Mouse (Mus musculus) cerebellum, adult (tissue): ENCODE measurements around the gene Gli1.

ENCODE experiments used
- ATAC-seq: cut with Nextera tagmentation; 2 replicates; pipeline ENCODE4 v1.9.2; 2017; ENCODE audit warnings: mild to moderate bottlenecking, moderate library complexity, mixed read lengths; ENCODE audit not compliant: insufficient number of reproducible peaks, low FRiP score, low TSS enrichment

Gli1 gene

DNA sequence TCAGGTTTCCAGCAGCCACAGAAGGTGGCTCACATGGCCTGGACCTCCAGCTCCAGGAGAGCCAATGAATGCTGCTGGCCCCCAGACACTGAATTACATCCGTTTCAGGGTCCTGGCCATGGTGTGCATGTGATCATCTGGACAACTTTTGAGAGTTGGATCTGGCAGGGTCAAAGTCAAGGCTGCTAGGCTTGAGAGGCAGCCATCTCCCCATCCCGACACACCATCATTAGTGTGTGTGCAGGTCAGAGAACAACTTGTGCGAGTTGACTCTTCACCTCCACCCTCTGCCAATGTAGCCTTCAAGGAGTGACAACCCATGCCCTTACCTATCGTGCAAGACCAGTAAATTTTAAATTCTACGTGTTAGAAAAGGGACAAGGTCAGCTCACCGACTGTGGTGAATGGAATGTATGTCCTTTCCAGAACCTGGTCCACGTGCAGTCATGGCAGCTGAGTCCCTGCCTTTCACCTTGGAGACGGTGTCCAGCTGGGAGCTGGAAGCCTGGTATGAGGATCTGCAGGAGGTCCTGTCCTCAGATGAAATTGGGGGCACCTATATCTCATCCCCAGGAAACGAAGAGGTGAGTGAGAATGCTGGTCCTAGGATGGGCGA lies 46.8 kb downstream of the Gli1 start:
- no peak for ATAC-seq

GRCm38 (mm10) chr10:127293590-127294113 lies 48.1 kb downstream of the Gli1 start:
- ATAC-seq, result no peak

GRCm38 (mm10) chr10:127292987-127293538 lies 48.7 kb downstream of the Gli1 start:
- ATAC-seq, result no peak

DNA sequence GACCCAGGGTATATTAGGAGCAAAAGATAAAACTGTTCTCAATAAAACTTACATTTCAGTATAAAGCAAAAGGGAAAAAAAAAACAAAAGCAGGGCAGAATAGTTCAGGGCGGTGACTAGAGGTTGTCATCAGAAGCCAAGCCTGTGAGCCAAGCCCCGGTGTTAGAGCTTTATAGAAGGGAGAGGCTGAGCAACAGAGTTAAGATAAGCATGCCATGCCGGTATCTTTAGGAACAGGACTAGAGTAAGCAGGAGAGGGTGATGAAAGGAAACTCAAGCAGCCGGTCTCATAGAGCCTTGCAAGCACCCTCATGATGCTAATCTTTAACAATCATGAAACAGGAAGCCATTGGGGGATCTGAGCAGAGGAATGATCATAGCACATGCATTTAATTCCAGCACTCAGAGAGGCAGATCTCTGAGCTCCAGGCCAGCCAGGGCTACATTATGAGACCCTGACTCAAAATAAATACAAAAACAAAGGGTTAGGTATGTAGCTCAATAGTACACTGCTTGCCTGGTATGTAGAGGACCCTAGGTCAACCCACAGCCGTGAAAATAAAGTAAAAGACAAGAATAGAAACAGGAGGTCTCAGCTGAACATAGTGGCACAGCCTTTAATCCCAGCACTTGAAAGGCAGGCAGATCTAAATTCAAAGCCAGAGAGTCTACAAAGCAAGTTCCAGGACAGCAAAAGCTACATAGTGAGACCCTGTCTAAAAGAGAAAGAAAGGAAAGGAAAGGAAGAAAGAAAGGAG lies 49.7 kb downstream of the Gli1 start:
- ATAC-seq, result no peak

DNA sequence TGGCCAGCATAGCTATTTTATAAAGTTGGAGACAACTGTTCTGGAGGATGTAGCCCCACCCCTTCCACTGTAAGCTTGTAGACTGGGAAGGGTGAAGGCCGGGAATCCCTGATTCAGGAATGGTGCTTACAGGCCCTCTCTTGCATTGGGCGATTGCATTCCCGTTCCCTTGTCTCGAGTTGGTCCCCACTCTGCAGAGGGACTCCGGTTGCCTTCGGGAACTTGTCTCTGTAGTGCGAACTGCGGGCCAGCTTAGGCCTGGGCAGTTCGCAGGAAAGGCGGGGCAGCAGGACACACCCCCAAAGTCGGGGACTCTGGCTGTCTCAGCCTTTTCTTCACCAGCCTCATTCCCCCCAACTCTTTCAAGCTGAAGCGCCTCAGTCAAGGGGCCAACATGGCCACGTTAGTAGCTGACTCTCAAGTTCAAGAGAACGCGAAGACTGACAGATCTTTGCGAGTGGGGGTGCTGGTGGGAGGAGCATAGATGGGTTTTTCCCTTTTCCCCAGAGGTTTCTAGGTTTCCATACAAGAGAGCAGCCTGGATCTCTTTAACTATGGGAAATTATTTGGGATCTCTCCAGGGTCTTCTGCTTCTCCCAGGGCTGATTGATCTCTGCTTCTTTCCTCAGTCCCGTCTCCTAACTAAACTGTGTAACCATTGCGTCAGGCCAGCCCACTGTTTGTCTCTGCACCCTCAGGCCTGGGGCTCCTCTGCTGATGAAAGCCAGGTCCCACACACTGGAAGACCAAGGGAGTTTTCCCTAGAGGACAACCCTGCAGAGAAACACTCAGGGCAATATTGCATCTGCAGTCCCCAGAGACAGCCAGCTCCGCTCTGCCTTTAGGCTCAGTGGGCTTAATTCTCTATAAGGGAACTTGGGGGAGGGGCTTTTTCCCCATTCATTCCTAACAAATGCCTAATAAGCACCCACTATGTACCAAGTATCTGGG lies 50.6 kb downstream of the Gli1 start:
- 0 out of 2 replicates have a peak, but pooled peaks have one; percentile 3 for ATAC-seq

- ATAC-seq, result peak; percentile 81
Observed at GRCm38 (mm10) chr10:127290307-127290929, 51.4 kb downstream of the Gli1 start.

DNA sequence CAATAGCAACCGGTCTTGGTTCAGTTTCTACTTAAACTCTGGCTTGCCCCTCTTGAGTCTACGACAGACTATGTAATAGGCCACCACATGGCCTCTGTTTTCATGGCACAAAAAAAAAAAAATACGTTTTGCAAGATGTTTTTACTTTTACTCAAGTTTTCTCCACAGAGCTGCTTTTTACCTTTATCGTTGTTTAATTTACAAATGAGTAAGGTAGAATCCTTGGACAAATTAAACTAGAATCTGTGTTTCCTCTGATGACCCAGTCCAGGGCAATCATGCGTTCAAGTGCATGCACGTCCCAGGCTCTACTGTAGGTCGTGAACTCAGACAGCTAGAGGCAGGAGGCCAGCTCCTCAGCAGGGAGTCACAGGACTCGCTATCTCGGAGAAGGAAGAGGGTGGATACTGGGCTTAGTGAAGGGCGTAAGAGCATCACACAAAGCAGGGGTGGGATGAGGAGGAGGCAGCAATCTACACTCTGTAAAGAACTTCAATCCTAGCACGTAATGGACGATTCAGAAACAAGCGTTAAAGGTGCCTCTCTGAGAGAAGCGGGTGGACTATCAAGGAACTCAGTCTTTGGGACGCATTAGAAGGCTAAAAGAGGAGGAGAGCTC lies 52.1 kb downstream of the Gli1 start:
- 0 out of 2 replicates have a peak, but pooled peaks have one; percentile 10 for ATAC-seq

DNA sequence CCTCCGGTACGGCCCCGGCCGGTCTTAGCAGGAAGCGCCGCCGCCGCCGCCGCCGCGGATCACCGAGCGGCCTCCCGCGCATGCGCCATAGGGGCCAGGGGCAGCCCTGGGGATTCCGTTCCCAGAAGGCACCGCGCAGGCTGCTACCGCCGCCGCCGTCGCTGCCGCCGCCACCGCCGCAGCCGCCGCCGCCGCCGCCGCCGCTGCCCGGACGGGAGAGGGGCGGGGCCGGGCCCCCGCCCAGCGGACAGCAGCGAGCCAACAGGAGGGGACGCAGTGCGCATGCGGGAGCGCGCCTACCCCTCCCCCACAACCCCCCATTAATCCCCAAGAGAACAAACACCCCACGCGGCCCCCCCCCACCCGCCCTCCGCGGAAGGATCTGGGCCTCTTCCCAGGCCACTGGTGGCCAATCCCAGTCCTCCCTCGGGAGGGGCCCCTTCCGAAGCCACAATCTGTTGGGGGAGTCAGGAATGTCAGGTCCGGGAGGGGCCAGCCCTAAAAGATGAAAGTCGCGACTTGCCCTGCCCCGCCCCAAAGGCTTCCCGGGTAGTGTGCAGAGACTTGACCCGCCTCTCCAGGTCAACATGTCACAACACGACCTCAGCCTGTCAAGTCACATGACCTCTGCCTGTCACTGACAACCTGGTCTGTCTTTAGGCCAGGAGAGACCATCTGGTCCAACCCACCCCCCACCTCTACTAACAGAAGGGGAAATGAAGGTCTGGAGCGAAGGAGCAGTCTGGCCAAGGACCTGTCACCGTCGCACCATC lies 52.8 kb downstream of the Gli1 start, which contains the start of gene Mbd6:
TSS of gene Mbd6 (minus strand) at position 219 of the 773 bp plus-strand sequence.
- peak; percentile 51 for ATAC-seq

DNA sequence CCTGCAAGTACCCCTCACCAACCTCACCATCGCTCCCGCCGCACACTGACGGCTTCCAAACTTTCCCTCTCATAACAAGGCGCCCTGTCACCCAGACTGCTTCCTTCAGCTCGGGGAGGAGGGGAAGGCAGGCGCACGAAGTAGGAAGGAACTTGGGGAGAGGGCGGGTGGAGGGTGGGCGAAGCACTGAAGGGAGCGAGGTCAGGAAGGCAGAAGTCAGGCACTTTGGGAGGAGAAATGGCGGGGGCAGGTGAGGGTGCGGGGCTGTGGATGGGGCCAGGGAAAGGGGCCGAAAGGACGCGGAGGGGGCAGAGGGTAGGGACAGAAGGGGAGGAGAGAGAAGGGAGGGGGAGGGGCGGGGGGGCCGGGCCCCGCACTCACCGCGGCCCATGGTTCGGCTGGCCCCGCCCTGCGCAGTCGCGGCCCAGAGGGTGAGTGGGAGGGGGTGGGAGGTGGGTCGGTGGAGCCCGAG lies 53.4 kb downstream of the Gli1 start:
- no peak for ATAC-seq

DNA sequence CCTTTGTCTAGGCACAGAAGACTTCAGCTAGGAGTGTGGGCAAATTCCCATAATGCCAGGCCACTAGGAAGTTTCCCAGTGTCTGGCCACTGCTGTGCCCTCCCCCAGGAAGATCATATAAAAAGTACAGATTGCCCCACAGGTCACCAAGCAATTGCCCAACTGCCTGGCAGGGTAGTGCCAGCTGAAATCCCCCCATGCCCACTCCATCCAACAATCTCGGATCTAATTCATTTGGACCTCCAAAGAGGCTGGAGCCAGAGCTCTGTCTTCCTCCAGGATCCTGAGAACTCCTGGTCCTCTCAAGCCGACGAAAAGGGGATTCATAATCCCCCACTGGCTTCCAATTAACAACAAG lies 53.9 kb downstream of the Gli1 start:
- ATAC-seq, result no peak

DNA sequence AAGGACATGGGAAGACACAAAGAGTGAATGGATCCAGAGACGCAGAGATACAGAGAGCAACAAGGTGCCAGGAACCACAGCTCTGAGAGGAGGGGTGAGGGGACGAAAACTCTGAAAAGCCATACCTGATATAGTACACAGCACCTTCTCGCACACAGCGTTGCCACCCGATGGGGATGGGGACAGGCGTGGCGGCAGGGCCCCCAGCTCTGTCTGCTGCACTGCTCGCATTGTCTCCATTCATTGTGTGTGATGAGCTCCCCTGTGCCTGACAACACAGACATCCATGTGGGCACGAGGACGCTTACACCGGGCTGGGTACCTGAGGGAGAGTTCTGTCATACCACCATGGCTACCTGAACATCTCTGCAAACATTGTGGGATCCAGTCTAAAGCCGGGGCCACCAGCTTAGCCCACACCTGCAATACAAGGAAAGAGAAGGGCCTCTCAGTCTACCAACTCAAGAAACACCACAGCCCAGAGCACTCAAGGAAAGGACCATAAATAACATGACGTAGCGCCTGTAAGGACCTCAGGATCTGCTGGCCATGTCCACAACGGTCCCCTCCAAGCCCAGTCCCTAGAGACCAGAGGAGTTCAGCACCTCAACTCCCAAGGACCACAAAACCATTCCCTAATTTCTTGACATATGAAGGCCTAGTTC lies 54.4 kb downstream of the Gli1 start:
- ATAC-seq, result no peak

- no peak for ATAC-seq
Observed at GRCm38 (mm10) chr10:127286730-127287129, 55.0 kb downstream of the Gli1 start.

- ATAC-seq, result no peak
Observed at GRCm38 (mm10) chr10:127286194-127286593, 55.6 kb downstream of the Gli1 start.

DNA sequence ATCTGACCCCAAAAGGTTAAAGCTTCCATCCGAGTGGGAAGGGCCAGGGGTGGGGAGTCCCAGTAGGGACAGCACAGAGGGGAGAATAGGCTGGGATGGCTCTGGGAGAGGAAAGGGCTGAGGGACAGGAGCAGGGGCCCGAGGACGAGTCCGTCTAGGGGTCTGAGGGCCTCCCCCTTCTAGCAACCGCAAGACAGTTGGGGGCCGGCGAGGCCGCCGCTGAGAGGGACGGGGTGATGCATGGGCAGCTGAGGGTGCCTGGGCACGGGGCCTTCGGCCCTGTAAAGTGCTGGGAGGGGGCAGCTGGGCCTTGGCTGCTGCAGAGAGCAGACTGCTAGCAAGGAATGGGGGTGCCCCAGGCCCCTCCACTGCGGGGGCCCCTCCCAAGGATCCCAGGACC lies 56.1 kb downstream of the Gli1 start:
- no peak for ATAC-seq

- no peak for ATAC-seq
Observed at GRCm38 (mm10) chr10:127284724-127285500, 56.9 kb downstream of the Gli1 start.

GRCm38 (mm10) chr10:127284105-127284622 lies 57.6 kb downstream of the Gli1 start:
- ATAC-seq, result no peak

DNA sequence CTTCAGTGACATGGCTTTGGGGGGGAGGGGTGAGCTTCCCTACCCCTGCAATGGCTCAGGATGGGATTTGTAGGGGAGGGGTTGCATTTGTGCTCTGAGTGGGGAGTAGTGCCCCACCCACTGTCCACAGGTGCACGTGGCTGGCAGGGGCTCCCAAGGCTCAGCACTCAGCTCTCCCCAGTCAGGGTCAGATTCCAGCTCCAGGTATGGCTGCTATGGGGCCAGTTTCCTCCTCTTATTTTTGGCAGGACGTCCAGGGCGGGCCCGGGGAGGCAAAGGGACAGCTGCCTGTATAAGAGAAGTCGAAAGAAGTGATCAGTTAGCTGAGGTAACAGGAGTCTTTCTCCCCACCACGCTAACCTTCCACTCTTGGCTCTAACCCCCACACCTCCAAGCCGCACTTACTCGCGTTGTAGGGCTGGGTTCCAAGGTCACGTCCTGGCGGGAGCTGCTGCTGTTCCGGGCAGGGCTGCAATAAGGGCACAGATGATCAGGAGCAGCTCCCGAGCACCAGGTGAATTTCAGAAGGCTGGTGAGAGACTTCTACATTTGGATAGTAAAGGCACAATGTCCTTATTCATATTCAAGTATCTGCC lies 59.1 kb downstream of the Gli1 start:
- ATAC-seq, result no peak
